Mouse (Mus musculus): ENCODE measurements around the gene Plekhg6. TPM values are rescaled to one million over a fixed set of nuclear protein-coding genes. Genes with fewer than 3 reads are reported as not detected.

The Plekhg6 gene
- polyA plus RNA-seq, 1 experiment from 2014 or later = 0.32 TPM

GRCm38 (mm10) chr6:125313546-125314230, 66.9 kb downstream of the Plekhg6 start, which contains the start of gene Ltbr:
Ltbr (minus strand) TSS chr6:125313885.
- peaks cover 11% of the 10 kb centered on the region for H3K36me3 ChIP-seq (replicated peaks)
- H3K4me1 ChIP-seq = peaks cover 50% of the 10 kb centered on the region
- H3K4me3 ChIP-seq = peak within 1 kb of the TSS; percentile 64
- H3K27ac ChIP-seq (replicated peaks) = peak within 1 kb of the TSS; percentile 93
- peak; percentile 88 for DNase-seq (ENCODE audit: low spot score)
- H3K27me3 ChIP-seq (replicated peaks; ENCODE audit: low read depth, poor library complexity, severe bottlenecking) = peaks cover 44% of the 10 kb centered on the region
- no peaks in the 10 kb centered on the region for H3K9me3 ChIP-seq
- WGBS = 2% methylated on average over 46 of the region's 46 CpGs

Other genes with a start within 250 kb of the Plekhg6 start
- gene Nop2, start 248.9 kb downstream of the Plekhg6 start, polyA plus RNA-seq (2016; fragmentation: Nextera tagmentation; extraction: Ambion mirVana) = 94.1 and 99.4 TPM in 2 replicates
- 11.0 and 11.1 TPM in 2 replicates for gene Iffo1, start 235.6 kb downstream of the Plekhg6 start, polyA plus RNA-seq (2016; fragmentation: Nextera tagmentation; extraction: Ambion mirVana)
- gene Gapdh, start 214.3 kb downstream of the Plekhg6 start, polyA plus RNA-seq (2016; fragmentation: Nextera tagmentation; extraction: Ambion mirVana) = 2,731 and 2,955 TPM in 2 replicates
- 261 and 263 TPM in 2 replicates for gene Ncapd2, start 189.1 kb downstream of the Plekhg6 start, polyA plus RNA-seq (2016; fragmentation: Nextera tagmentation; extraction: Ambion mirVana)
- gene Mrpl51, start 189.0 kb downstream of the Plekhg6 start, polyA plus RNA-seq (2016; fragmentation: Nextera tagmentation; extraction: Ambion mirVana) = 207 and 214 TPM in 2 replicates
- gene Vamp1, start 165.2 kb downstream of the Plekhg6 start, polyA plus RNA-seq (2016; fragmentation: Nextera tagmentation; extraction: Ambion mirVana) = 2.6 and 3.1 TPM in 2 replicates
- gene Tapbpl, start 148.9 kb downstream of the Plekhg6 start, polyA plus RNA-seq (2016; fragmentation: Nextera tagmentation; extraction: Ambion mirVana) = 0.98 and 1.6 TPM in 2 replicates
- 0.95 and 0.98 TPM in 2 replicates for gene Cd27, start 143.8 kb downstream of the Plekhg6 start, polyA plus RNA-seq (2016; fragmentation: Nextera tagmentation; extraction: Ambion mirVana)
- 0.16 and 0.19 TPM in 2 replicates for gene Tuba3a, start 94.8 kb downstream of the Plekhg6 start, polyA plus RNA-seq (2016; fragmentation: Nextera tagmentation; extraction: Ambion mirVana)
- 26.9 and 28.8 TPM in 2 replicates for gene Ltbr, start 66.9 kb downstream of the Plekhg6 start, polyA plus RNA-seq (2016; fragmentation: Nextera tagmentation; extraction: Ambion mirVana)
- 0.57 and 0.87 TPM in 2 replicates for gene Scnn1a, start 60.1 kb downstream of the Plekhg6 start, polyA plus RNA-seq (2016; fragmentation: Nextera tagmentation; extraction: Ambion mirVana)
- gene Tnfrsf1a, start 31.4 kb downstream of the Plekhg6 start, polyA plus RNA-seq (2016; fragmentation: Nextera tagmentation; extraction: Ambion mirVana) = 33.4 and 34.8 TPM in 2 replicates
- 33.0 and 36.2 TPM in 2 replicates for gene Cd9, start 114.0 kb upstream of the Plekhg6 start, polyA plus RNA-seq (2016; fragmentation: Nextera tagmentation; extraction: Ambion mirVana)
- gene Vwf, start 166.0 kb upstream of the Plekhg6 start, polyA plus RNA-seq (2016; fragmentation: Nextera tagmentation; extraction: Ambion mirVana) = 5.5 and 8.6 TPM in 2 replicates

Data from embryonic facial prominence, embryonic 10.5 days (tissue).